Mouse (Mus musculus) stomach, embryonic 14.5 days (tissue): ENCODE measurements around the gene Olfr288. TPM values are rescaled to one million over a fixed set of nuclear protein-coding genes. Genes with fewer than 3 reads are reported as not detected.

Experiments
- ATAC-seq: fragments of 200-750 bp; cut with Nextera tagmentation; 2 replicates; pipeline ENCODE4 v1.8.0; 2017; ENCODE audit warnings: low read depth, moderate TSS enrichment; ENCODE audit not compliant: insufficient number of reproducible peaks, insufficient read depth, low FRiP score
- H3K27ac ChIP-seq: fragments of 300-500 bp; sonication (generic); 2 replicates; pipeline ENCODE4 v1.5.1; 2014; ENCODE audit warnings: mild to moderate bottlenecking, low read length, moderate library complexity, mixed read lengths
- H3K27me3 ChIP-seq: fragments of 300-500 bp; sonication (generic); 2 replicates; pipeline ENCODE4 v1.6.1; 2014; ENCODE audit warnings: low read length, control low read depth, mixed read lengths; ENCODE audit not compliant: control insufficient read depth, insufficient read depth
- H3K36me3 ChIP-seq: fragments of 300-500 bp; sonication (generic); 2 replicates; pipeline ENCODE4 v1.6.1; 2014; ENCODE audit warnings: mild to moderate bottlenecking, control low read depth, low read length, moderate library complexity, mixed read lengths; ENCODE audit not compliant: control insufficient read depth, insufficient read depth
- H3K4me1 ChIP-seq: fragments of 300-500 bp; sonication (generic); 2 replicates; pipeline ENCODE4 v1.6.1; 2014; ENCODE audit warnings: low read length, control low read depth, mixed read lengths; ENCODE audit not compliant: control insufficient read depth, insufficient read depth
- H3K4me2 ChIP-seq: fragments of 300-500 bp; sonication (generic); replicated peaks from 2 replicates; pipeline ENCODE4 v1.6.1; 2014; ENCODE audit warnings: low read depth, low read length, control low read depth
- H3K4me3 ChIP-seq: fragments of 300-500 bp; sonication (generic); 2 replicates; pipeline ENCODE4 v1.5.1; 2014; ENCODE audit warnings: low read depth, low read length, control low read depth
- H3K9ac ChIP-seq: fragments of 300-500 bp; sonication (generic); replicated peaks from 2 replicates; pipeline ENCODE4 v1.6.1; 2014; ENCODE audit warnings: low read depth, mild to moderate bottlenecking, control low read depth, low read length, moderate library complexity, mixed read lengths
- H3K9me3 ChIP-seq: fragments of 300-500 bp; sonication (generic); 2 replicates; pipeline ENCODE4 v1.6.1; 2016; ENCODE audit warnings: low read depth, low read length, control low read depth; ENCODE audit not compliant: control insufficient read depth
- WGBS: fragments of 180-500 bp; shearing (Covaris S2); extraction: QIAGEN DNeasy Blood & Tissue Kit; methylation state at CpG from one replicate; pipeline ENCODE4 v1.1.7; 2014; 5-methylcytosine and 5-hydroxymethylcytosine counted together
- polyA plus RNA-seq: library from polyadenylated mRNA; unstranded; fragments of >200 nt; fragmentation: Nextera tagmentation; extraction: Ambion mirVana; gene quantifications from 2 replicates; pipeline ENCODE4 v1.2.1, GENCODE M21; 2014

Gene Olfr288
- not detected in 2 replicates for polyA plus RNA-seq

- no peak for ATAC-seq
- no peaks in the 10 kb centered on the region for H3K9me3 ChIP-seq
- 66% methylated on average over 3 of the region's 3 CpGs for WGBS
- H3K4me1 ChIP-seq: no peaks in the 10 kb centered on the region
- H3K4me3 ChIP-seq: no peak within 1 kb of the TSS
- no peaks in the 10 kb centered on the region for H3K36me3 ChIP-seq
- no peak within 1 kb of the TSS for H3K4me2 ChIP-seq
- H3K9ac ChIP-seq: no peak within 1 kb of the TSS
- no peak within 1 kb of the TSS for H3K27ac ChIP-seq
- H3K27me3 ChIP-seq: no peaks in the 10 kb centered on the region
Measured at GRCm38 (mm10) chr15:98195442-98195841, at the start of gene Olfr288. TSS of gene Olfr288 (minus strand) at chr15:98195542.

GRCm38 (mm10) chr15:98235442-98235841, 40.1 kb upstream of the Olfr288 start:
- Histone ChIP-seq H3K27ac (no peak overlapping the region), H3K4me1 (no peaks in the 10 kb centered on the region)
- WGBS: 86% methylated on average over 4 of the region's 4 CpGs

GRCm38 (mm10) chr15:98234350-98234749, 39.0 kb upstream of the Olfr288 start, which contains the start of gene Olfr286:
TSS of gene Olfr286 (minus strand) at chr15:98234450.
- no peaks in the 10 kb centered on the region for H3K9me3 ChIP-seq
- H3K4me2 ChIP-seq: no peak within 1 kb of the TSS
- no peaks in the 10 kb centered on the region for H3K4me1 ChIP-seq
- no peaks in the 10 kb centered on the region for H3K27me3 ChIP-seq
- H3K9ac ChIP-seq: no peak within 1 kb of the TSS
- H3K36me3 ChIP-seq: no peaks in the 10 kb centered on the region
- ATAC-seq: no peak
- no peak within 1 kb of the TSS for H3K4me3 ChIP-seq
- H3K27ac ChIP-seq: no peak within 1 kb of the TSS
- 90% methylated on average over 4 of the region's 4 CpGs for WGBS

More at GRCm38 (mm10) chr15:98235442-98235841, 40.1 kb upstream of the Olfr288 start:
- Histone ChIP-seq H3K27me3 (no peaks in the 10 kb centered on the region), H3K4me3 (no peak overlapping the region), H3K4me2 (no peak overlapping the region), H3K9ac (no peak overlapping the region), H3K36me3 (no peaks in the 10 kb centered on the region), H3K9me3 (no peaks in the 10 kb centered on the region)
- ATAC-seq: no peak

- H3K4me2 ChIP-seq: no peak overlapping the region
- H3K4me3 ChIP-seq: no peak overlapping the region
- H3K4me1 ChIP-seq: no peaks in the 10 kb centered on the region
- H3K9ac ChIP-seq: no peak overlapping the region
- H3K27me3 ChIP-seq: no peaks in the 10 kb centered on the region
- H3K9me3 ChIP-seq: no peaks in the 10 kb centered on the region
- no peak overlapping the region for H3K27ac ChIP-seq
- no peak for ATAC-seq
- 76% methylated on average over 7 of the region's 7 CpGs for WGBS
- H3K36me3 ChIP-seq: no peaks in the 10 kb centered on the region
Measured at GRCm38 (mm10) chr15:98226096-98226495, 30.8 kb upstream of the Olfr288 start.

DNA sequence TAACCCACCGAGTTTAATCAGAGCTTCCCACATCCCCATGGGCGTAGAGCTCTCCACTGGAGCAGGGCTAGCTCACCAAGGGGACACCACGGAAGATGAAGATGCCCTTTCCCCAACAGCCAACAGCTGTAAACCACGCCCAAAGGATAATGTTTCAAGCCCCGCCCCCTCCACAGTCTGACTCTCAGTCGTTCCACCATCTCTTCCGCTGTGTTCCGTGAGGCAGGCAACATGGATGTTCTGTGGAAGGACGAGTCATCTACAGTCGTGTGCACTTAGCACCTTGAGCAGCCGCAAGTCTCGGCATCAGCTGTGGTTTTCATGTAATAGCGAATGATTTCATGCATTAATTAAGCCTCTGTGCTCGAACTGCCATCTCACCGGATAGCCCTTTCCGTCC, 30.3 kb upstream of the Olfr288 start:
- 42% methylated on average over 16 of the region's 16 CpGs for WGBS
- H3K27me3 ChIP-seq: no peaks in the 10 kb centered on the region
- H3K4me1 ChIP-seq: no peaks in the 10 kb centered on the region
- H3K4me3 ChIP-seq: no peak overlapping the region
- no peak overlapping the region for H3K9ac ChIP-seq
- H3K36me3 ChIP-seq: no peaks in the 10 kb centered on the region
- H3K9me3 ChIP-seq: no peaks in the 10 kb centered on the region
- ATAC-seq: no peak
- H3K27ac ChIP-seq: no peak overlapping the region
- no peak overlapping the region for H3K4me2 ChIP-seq

GRCm38 (mm10) chr15:98222377-98222776, 27.0 kb upstream of the Olfr288 start:
- H3K4me2 ChIP-seq: no peak overlapping the region
- no peaks in the 10 kb centered on the region for H3K36me3 ChIP-seq
- no peaks in the 10 kb centered on the region for H3K27me3 ChIP-seq
- ATAC-seq: no peak
- no peak overlapping the region for H3K9ac ChIP-seq
- H3K27ac ChIP-seq: no peak overlapping the region
- no peaks in the 10 kb centered on the region for H3K9me3 ChIP-seq
- no peaks in the 10 kb centered on the region for H3K4me1 ChIP-seq
- H3K4me3 ChIP-seq: no peak overlapping the region

GRCm38 (mm10) chr15:98220877-98221276, 25.5 kb upstream of the Olfr288 start, which contains the start of the genes Gm44579 and Olfr287:
TSS of gene Gm44579 (minus strand) at chr15:98220977.
TSS of gene Olfr287 (minus strand) at chr15:98221056.
- Histone ChIP-seq H3K9ac (no peak within 1 kb of the TSS), H3K4me2 (no peak within 1 kb of the TSS), H3K27me3 (no peaks in the 10 kb centered on the region), H3K36me3 (no peaks in the 10 kb centered on the region), H3K27ac (no peak within 1 kb of the TSS), H3K4me1 (no peaks in the 10 kb centered on the region), H3K4me3 (no peak within 1 kb of the TSS), H3K9me3 (no peaks in the 10 kb centered on the region)
- no peak for ATAC-seq
- 82% methylated on average over 4 of the region's 4 CpGs for WGBS

DNA sequence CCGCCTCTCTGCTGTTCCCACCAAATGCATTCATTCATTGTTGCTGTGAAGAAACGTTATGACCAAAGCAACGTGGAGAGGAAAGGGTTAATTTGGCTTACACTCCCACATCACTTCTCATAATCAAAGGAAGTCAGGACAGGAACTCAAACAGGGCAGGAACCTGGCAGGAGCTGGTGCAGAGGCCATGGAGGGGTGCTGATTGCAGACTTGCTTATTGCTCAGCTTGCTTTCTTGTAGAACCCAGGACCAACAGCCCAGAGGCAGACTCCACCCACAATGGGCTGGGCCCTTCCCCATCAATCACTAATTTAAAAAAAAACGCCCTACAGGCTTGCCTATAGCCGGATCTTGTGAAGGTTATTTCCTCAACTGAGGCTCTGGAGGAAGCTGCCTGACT, 18.8 kb upstream of the Olfr288 start:
- H3K4me3 ChIP-seq: no peak overlapping the region
- H3K27me3 ChIP-seq: no peaks in the 10 kb centered on the region
- no peak for ATAC-seq
- no peak overlapping the region for H3K4me2 ChIP-seq
- no peaks in the 10 kb centered on the region for H3K4me1 ChIP-seq
- no peak overlapping the region for H3K27ac ChIP-seq
- no peaks in the 10 kb centered on the region for H3K9me3 ChIP-seq
- no peaks in the 10 kb centered on the region for H3K36me3 ChIP-seq
- WGBS: 60% methylated on average over 5 of the region's 5 CpGs
- H3K9ac ChIP-seq: no peak overlapping the region

DNA sequence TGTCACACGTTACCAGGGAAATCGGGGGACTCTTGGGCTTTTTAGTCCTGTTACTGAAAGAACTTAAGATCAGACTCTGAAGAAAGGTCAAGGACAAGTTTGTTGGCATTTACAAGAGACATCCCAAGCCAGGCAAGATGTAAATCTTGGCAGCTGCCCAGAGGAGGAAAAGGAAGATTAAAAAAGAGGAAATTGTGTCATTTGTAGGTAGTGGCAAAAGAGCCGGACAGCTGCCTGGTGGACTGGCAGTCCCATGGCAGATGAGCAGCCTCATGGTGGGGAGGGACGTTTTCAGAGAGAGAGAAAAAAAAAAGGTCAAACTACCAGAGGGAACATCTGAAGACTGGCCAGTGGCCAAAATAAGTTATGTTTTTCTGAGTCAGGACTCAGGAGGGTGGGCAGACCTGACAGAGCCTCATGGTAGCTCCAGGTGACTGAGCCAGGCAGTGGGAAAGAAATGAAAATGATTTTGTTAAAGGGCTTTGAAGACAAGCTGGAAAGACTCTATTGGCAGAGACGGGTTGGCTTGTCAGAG, 18.1 kb upstream of the Olfr288 start:
- ATAC-seq: no peak
- WGBS: 72% methylated on average over 5 of the region's 5 CpGs
- H3K4me2 ChIP-seq: no peak overlapping the region
- no peak overlapping the region for H3K27ac ChIP-seq
- no peak overlapping the region for H3K4me3 ChIP-seq
- H3K9me3 ChIP-seq: no peaks in the 10 kb centered on the region
- H3K9ac ChIP-seq: no peak overlapping the region
- H3K27me3 ChIP-seq: no peaks in the 10 kb centered on the region
- H3K4me1 ChIP-seq: no peaks in the 10 kb centered on the region
- no peaks in the 10 kb centered on the region for H3K36me3 ChIP-seq
